Mouse (Mus musculus) MEL (cell line): Measurements from ENCODE around the gene Ctu1.

Source experiments
- BHLHE40 ChIP-seq: IDR thresholded peaks from 2 replicates; pipeline ENCODE4 v1.6.1; 2012; ENCODE audit warnings: low read depth, mild to moderate bottlenecking, inconsistent platforms, low read length, improper control_type of control experiment, borderline replicate concordance
- CTCF ChIP-seq, 3 experiments: IDR thresholded peaks in 2 of 3; conservative IDR thresholded peaks in 1 of 3; 2 replicates each; pipeline ENCODE4 v1.5.1; 2011 to 2012; ENCODE audit warnings: low read length in 3 of 3, low read depth in 2 of 3, mild to moderate bottlenecking in 2 of 3, improper control_type of control experiment in 1 of 3, inconsistent platforms in 1 of 3, mixed read lengths in 1 of 3, moderate library complexity in 1 of 3; ENCODE audit not compliant: control insufficient read depth in 1 of 3, insufficient read depth in 1 of 3, poor library complexity in 1 of 3, severe bottlenecking in 1 of 3
- E2F4 ChIP-seq: IDR thresholded peaks from 2 replicates; pipeline ENCODE4 v1.6.1; 2011; ENCODE audit warnings: low read depth, low read length, improper control_type of control experiment, borderline replicate concordance
- GABPA ChIP-seq: IDR thresholded peaks from 2 replicates; pipeline ENCODE4 v1.6.1; 2012; ENCODE audit warnings: low read depth, mild to moderate bottlenecking, inconsistent platforms, low read length, improper control_type of control experiment, moderate library complexity
- GATA1 ChIP-seq: IDR thresholded peaks from 2 replicates; pipeline ENCODE4 v1.6.1; 2011; ENCODE audit warnings: low read depth, low read length, improper control_type of control experiment
- MAZ ChIP-seq: IDR thresholded peaks from 2 replicates; pipeline ENCODE4 v1.6.1; 2012; ENCODE audit warnings: low read depth, mild to moderate bottlenecking, inconsistent platforms, low read length, improper control_type of control experiment
- MEF2A ChIP-seq: IDR thresholded peaks from 2 replicates; pipeline ENCODE4 v1.6.1; 2014; ENCODE audit warnings: low read depth, mild to moderate bottlenecking, inconsistent platforms, low read length, improper control_type of control experiment; ENCODE audit not compliant: poor library complexity, insufficient replicate concordance, severe bottlenecking; ENCODE audit errors: extremely low read depth
- MYC ChIP-seq: IDR thresholded peaks from 2 replicates; pipeline ENCODE4 v1.6.1; 2011; ENCODE audit warnings: low read depth, mild to moderate bottlenecking, low read length, improper control_type of control experiment, moderate library complexity
- NELFE ChIP-seq: IDR thresholded peaks from 2 replicates; pipeline ENCODE4 v1.6.1; 2011; ENCODE audit warnings: low read depth, low read length, improper control_type of control experiment
- POLR2A ChIP-seq, 2 experiments: IDR thresholded peaks; 2 replicates each; pipeline ENCODE4 v1.6.1; 2011 to 2012; ENCODE audit warnings: low read length in 2 of 2, mild to moderate bottlenecking in 2 of 2, control low read depth in 1 of 2, improper control_type of control experiment in 1 of 2, low read depth in 1 of 2, moderate library complexity in 1 of 2; ENCODE audit not compliant: control insufficient read depth in 1 of 2, insufficient read depth in 1 of 2, poor library complexity in 1 of 2
- TBP ChIP-seq: IDR thresholded peaks from 2 replicates; pipeline ENCODE4 v1.8.0; 2011; ENCODE audit warnings: low read depth, low read length, improper control_type of control experiment
- USF1 ChIP-seq: IDR thresholded peaks from 2 replicates; pipeline ENCODE4 v1.6.1; 2014; ENCODE audit warnings: low read depth, mild to moderate bottlenecking, inconsistent platforms, low read length, improper control_type of control experiment, moderate library complexity
- ZMIZ1 ChIP-seq: IDR thresholded peaks from 2 replicates; pipeline ENCODE4 v1.6.1; 2012; ENCODE audit warnings: low read depth, mild to moderate bottlenecking, inconsistent platforms, low read length, improper control_type of control experiment, moderate library complexity
- ZNF384 ChIP-seq: IDR thresholded peaks from 2 replicates; pipeline ENCODE4 v1.6.1; 2012; ENCODE audit warnings: low read depth, mild to moderate bottlenecking, inconsistent platforms, low read length, improper control_type of control experiment

DNA sequence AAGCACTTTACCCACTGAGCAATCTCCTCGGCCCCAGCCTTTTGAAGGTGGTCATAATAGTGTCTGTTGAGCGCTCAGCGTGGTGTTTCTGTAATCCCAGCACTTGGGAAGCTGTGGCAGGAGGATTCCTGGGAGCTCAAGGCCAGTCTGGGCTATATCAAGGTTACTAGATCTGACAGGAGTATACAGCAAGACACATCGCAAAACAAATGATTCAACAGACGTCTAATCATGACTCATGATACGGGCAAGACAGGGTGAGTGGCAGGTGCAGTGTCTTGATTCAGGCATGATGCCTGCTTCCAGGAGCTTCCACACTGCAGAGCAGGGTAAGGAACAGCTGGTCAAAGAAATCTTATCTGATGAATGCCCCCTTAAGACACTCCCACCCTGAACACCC lies 19.1 kb upstream of the Ctu1 start:
- TF ChIP-seq MYC, result no peak
- no peak for TF ChIP-seq GABPA
- TF ChIP-seq USF1, result no peak
- TF ChIP-seq MAZ, result no peak
- no peak for TF ChIP-seq GATA1
- TF ChIP-seq ZNF384, result no peak
- TF ChIP-seq CTCF (IDR thresholded peaks at IDR 0.05 in 2 of 3, conservative IDR thresholded peaks at IDR 0.05 in 1 of 3; ENCODE audit: control insufficient read depth in 1 of 3, insufficient read depth in 1 of 3, low read depth in 2 of 3, low read length in 3 of 3, poor library complexity in 1 of 3, severe bottlenecking in 1 of 3), result no peak
- no peak for TF ChIP-seq E2F4
- no peak for TF ChIP-seq TBP
- no peak for TF ChIP-seq POLR2A (IDR thresholded peaks at IDR 0.05; ENCODE audit: control insufficient read depth in 1 of 2, insufficient read depth in 1 of 2, low read depth in 1 of 2, low read length in 2 of 2, poor library complexity in 1 of 2)
- TF ChIP-seq BHLHE40, result no peak
- TF ChIP-seq MEF2A, result no peak
- no peak for TF ChIP-seq NELFE
- no peak for TF ChIP-seq ZMIZ1
